Mouse (Mus musculus) kidney, embryonic 16.5 days (tissue): ENCODE data around the gene Fuk. TPM values are rescaled to one million over a fixed set of nuclear protein-coding genes. Genes with fewer than 3 reads are reported as not detected.

ENCODE experiments used
- ATAC-seq: fragments of 200-750 bp; cut with Nextera tagmentation; 2 replicates; pipeline ENCODE4 v1.8.0; 2017; ENCODE audit warnings: moderate TSS enrichment; ENCODE audit not compliant: low FRiP score, low TSS enrichment
- H3K27ac ChIP-seq: fragments of 300-500 bp; sonication (generic); 2 replicates; pipeline ENCODE4 v1.5.1; 2014; ENCODE audit warnings: low read length
- H3K27me3 ChIP-seq: fragments of 300-500 bp; sonication (generic); 2 replicates; pipeline ENCODE4 v1.6.1; 2014; ENCODE audit warnings: low read length, control low read depth, mixed read lengths; ENCODE audit not compliant: insufficient read depth
- H3K36me3 ChIP-seq: fragments of 300-500 bp; sonication (generic); 2 replicates; pipeline ENCODE4 v1.6.1; 2014; ENCODE audit warnings: low read length, control low read depth, mixed read lengths; ENCODE audit not compliant: insufficient read depth
- H3K4me1 ChIP-seq: fragments of 300-500 bp; sonication (generic); 2 replicates; pipeline ENCODE4 v1.6.1; 2014; ENCODE audit warnings: low read length, control low read depth, mixed read lengths; ENCODE audit not compliant: insufficient read depth
- H3K4me2 ChIP-seq: fragments of 300-500 bp; sonication (generic); replicated peaks from 2 replicates; pipeline ENCODE4 v1.6.1; 2014; ENCODE audit warnings: low read depth, low read length
- H3K4me3 ChIP-seq: fragments of 300-500 bp; sonication (generic); 2 replicates; pipeline ENCODE4 v1.5.1; 2014; ENCODE audit warnings: mild to moderate bottlenecking, low read length
- H3K9ac ChIP-seq: fragments of 300-500 bp; sonication (generic); replicated peaks from 2 replicates; pipeline ENCODE4 v1.6.1; 2014; ENCODE audit warnings: low read length
- H3K9me3 ChIP-seq: fragments of 300-500 bp; sonication (generic); 2 replicates; pipeline ENCODE4 v1.6.1; 2016; ENCODE audit warnings: low read length, control low read depth
- WGBS: fragments of 180-500 bp; shearing (Covaris S2); extraction: QIAGEN DNeasy Blood & Tissue Kit; methylation state at CpG from one replicate; pipeline ENCODE4 v1.1.7; 2014; 5-methylcytosine and 5-hydroxymethylcytosine counted together
- polyA plus RNA-seq: library from polyadenylated mRNA; unstranded; fragments of >200 nt; fragmentation: Nextera tagmentation; extraction: Ambion mirVana; gene quantifications from 2 replicates; pipeline ENCODE4 v1.2.1, GENCODE M21; 2015

The Fuk gene
- polyA plus RNA-seq, 1 experiment from 2014 or later = 14.8 TPM

DNA sequence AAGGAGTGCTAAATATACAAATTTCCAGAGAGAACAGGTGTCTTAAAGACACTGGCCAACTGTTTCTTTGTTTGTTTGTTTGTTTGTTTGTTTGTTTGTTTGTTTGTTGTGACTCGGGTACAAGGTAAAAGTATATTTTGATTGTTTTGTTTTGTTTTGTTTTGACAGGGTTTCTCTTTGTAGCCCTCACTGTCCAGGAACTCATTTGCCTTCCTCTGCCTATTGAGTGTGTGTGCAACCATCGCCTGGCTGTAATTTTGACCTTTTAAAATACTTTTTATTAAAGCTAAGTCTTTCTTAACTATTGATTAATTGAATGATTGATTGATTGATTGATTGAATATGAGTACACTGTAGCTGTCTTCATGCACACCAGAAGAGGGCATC is 284 bp upstream of the Fuk start:
- Histone ChIP-seq H3K27ac (no peak overlapping the region), H3K4me3 (peak overlapping the region; percentile 84), H3K9me3 (no peaks in the 10 kb centered on the region), H3K27me3 (no peaks in the 10 kb centered on the region), H3K9ac (no peak overlapping the region), H3K36me3 (peaks cover 9% of the 10 kb centered on the region; the same call in 1 of the 2 replicates), H3K4me1 (peaks cover 9% of the 10 kb centered on the region; the same call in 1 of the 2 replicates), H3K4me2 (peak overlapping the region; percentile 70)
- WGBS = 54% methylated on average over 2 of the region's 2 CpGs
- no peak for ATAC-seq

DNA sequence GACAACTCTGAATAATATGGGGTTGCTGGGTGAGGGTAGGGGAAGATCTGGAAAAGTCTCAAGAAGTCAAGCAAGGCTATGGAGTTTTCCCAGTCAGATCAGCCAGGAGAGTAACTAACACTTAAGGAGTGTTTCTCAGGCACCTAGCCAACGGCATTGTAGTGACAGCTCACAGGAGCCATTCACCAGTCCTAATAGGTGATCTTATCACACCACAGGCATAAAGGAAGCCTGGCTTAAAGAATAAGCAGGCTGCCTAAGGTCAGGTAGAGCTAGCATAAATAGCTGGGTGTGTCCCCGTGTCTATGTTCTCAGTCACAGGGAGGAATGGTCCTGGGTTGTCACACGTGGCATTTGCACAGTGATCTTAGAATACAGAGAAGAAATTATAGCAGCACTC is 1.2 kb downstream of the Fuk start:
- H3K4me3 ChIP-seq = no peak overlapping the region
- no peak overlapping the region for H3K4me2 ChIP-seq
- peaks cover 9% of the 10 kb centered on the region; the same call in 1 of the 2 replicates for H3K4me1 ChIP-seq
- ATAC-seq = no peak
- 66% methylated on average over 3 of the region's 3 CpGs for WGBS
- no peaks in the 10 kb centered on the region for H3K27me3 ChIP-seq
- peaks cover 9% of the 10 kb centered on the region; the same call in 1 of the 2 replicates for H3K36me3 ChIP-seq
- no peak overlapping the region for H3K27ac ChIP-seq
- no peaks in the 10 kb centered on the region for H3K9me3 ChIP-seq
- no peak overlapping the region for H3K9ac ChIP-seq

DNA sequence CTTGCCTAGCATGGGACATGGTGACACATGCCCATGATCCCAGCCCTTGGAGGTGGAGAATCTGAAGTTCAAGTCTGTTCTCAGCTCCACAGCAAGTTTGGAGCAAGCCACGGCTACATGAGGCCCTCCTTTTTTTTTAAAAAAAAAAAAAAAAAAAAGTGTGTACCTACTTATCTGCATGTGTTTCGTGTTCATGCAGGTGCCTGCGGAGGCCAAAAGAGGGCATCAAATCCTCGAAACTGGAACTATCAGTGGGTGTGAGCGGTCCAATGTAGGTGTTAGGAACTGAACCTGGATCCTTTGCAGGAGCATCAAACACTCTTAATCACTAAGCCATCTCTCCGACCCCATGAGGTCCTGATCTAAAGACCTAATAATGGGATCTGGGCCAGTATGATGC is 4.8 kb downstream of the Fuk start:
- no peak overlapping the region for H3K4me3 ChIP-seq
- no peaks in the 10 kb centered on the region for H3K9me3 ChIP-seq
- H3K36me3 ChIP-seq = peaks cover 9% of the 10 kb centered on the region; the same call in 1 of the 2 replicates
- WGBS = 90% methylated on average over 6 of the region's 6 CpGs
- no peak overlapping the region for H3K9ac ChIP-seq
- H3K27me3 ChIP-seq = no peaks in the 10 kb centered on the region
- no peak for ATAC-seq
- H3K4me1 ChIP-seq = peaks cover 9% of the 10 kb centered on the region; the same call in 1 of the 2 replicates
- H3K27ac ChIP-seq = no peak overlapping the region
- H3K4me2 ChIP-seq = no peak overlapping the region

DNA sequence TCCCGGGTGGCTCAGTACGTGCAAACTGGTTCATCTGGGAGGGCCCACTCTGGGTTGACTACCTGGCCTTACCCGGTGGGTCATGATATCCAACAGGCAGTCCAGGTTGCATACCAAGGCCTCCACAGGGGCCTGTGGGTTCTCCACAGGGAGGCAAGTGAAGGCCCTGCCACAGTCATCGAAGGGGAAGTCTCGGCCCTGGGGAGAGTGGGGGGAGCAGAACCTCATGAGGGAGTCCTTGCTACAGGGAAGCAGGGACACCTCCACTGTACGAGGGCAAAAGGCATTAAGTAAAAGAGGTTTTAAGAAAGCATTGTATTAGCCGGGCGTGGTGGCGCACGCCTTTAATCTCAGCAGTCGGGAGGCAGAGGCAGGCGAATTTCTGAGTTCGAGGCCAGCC is 6.5 kb downstream of the Fuk start:
- H3K27ac ChIP-seq = no peak overlapping the region
- no peak overlapping the region for H3K9ac ChIP-seq
- H3K27me3 ChIP-seq = no peaks in the 10 kb centered on the region
- H3K4me1 ChIP-seq = no peaks in the 10 kb centered on the region
- 94% methylated on average over 13 of the region's 13 CpGs for WGBS
- no peak for ATAC-seq
- peaks cover 9% of the 10 kb centered on the region; the same call in 1 of the 2 replicates for H3K36me3 ChIP-seq
- no peak overlapping the region for H3K4me2 ChIP-seq
- H3K4me3 ChIP-seq = no peak overlapping the region
- no peaks in the 10 kb centered on the region for H3K9me3 ChIP-seq

DNA sequence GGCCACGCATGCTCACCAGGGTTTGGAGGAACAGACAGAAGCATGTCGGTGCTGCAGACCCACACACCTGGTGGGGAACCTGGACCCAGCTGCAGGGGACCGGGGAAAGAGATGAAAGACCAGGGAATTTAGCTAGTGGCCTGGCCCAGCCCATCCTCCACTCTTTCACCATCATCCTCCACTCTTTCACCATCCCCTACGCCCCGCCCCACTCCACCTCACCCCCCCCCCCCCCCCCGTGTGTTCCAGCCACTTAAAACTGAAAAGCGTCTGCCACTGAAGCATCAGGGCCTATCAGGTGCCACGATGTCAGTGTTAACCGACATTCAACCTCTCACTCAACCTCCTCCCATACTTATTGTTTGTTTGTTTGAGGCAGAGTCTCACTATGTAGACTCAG is 7.0 kb downstream of the Fuk start:
- no peak overlapping the region for H3K4me3 ChIP-seq
- ATAC-seq = no peak
- no peak overlapping the region for H3K9ac ChIP-seq
- H3K9me3 ChIP-seq = no peaks in the 10 kb centered on the region
- H3K4me2 ChIP-seq = no peak overlapping the region
- peaks cover 9% of the 10 kb centered on the region; the same call in 1 of the 2 replicates for H3K36me3 ChIP-seq
- 87% methylated on average over 4 of the region's 9 CpGs for WGBS
- H3K27me3 ChIP-seq = no peaks in the 10 kb centered on the region
- H3K4me1 ChIP-seq = no peaks in the 10 kb centered on the region
- no peak overlapping the region for H3K27ac ChIP-seq

DNA sequence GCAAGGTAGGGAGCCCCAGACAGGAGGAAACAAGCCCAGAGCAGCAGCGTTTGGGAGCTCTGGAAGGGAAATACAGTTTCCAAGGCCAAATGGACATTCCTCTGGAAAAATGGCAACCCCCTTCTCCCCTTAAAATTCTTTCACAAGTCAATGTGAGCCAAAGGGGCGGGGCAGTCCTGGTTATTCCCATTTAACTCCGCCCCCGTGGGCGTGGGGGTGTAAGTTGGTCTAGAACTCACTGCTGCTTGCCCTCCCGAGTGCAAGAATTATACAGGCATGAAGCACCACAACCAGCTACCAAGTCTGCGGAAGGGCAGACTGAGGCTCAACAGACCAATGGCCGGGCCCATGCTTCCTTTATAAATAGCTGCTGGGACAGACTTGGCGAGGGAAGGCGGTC is 7.4 kb downstream of the Fuk start:
- Histone ChIP-seq H3K4me1 (no peaks in the 10 kb centered on the region), H3K4me2 (no peak overlapping the region), H3K4me3 (no peak overlapping the region), H3K27ac (no peak overlapping the region), H3K27me3 (no peaks in the 10 kb centered on the region), H3K36me3 (peaks cover 9% of the 10 kb centered on the region; the same call in 1 of the 2 replicates), H3K9ac (no peak overlapping the region), H3K9me3 (no peaks in the 10 kb centered on the region)
- WGBS = 73% methylated on average over 9 of the region's 10 CpGs
- no peak for ATAC-seq

DNA sequence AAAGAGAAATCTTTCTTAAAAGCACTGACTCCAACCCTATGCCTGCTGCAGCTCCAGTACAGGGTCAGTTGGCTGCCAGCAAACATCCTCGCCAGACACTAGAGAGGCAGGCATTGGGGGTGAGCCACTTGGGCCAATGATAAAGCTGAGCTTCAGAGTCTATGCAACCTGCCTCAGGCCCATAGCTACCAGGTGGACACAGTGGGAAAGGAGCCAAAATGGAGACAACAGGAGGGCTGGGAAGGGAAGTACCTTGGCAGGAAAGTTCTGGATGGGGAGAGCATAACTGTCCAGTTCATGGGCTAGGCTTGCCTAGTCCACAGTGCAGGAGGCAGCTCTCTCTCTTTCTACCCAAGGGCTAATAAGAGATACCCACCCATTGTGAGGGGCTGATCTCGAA is 9.4 kb downstream of the Fuk start:
- no peak for ATAC-seq
- H3K36me3 ChIP-seq = peaks cover 3% of the 10 kb centered on the region; the same call in 1 of the 2 replicates
- H3K4me2 ChIP-seq = no peak overlapping the region
- H3K4me1 ChIP-seq = no peaks in the 10 kb centered on the region
- no peaks in the 10 kb centered on the region for H3K9me3 ChIP-seq
- no peak overlapping the region for H3K27ac ChIP-seq
- no peak overlapping the region for H3K9ac ChIP-seq
- H3K4me3 ChIP-seq = no peak overlapping the region
- H3K27me3 ChIP-seq = no peaks in the 10 kb centered on the region
- WGBS = 93% methylated on average over 2 of the region's 2 CpGs

DNA sequence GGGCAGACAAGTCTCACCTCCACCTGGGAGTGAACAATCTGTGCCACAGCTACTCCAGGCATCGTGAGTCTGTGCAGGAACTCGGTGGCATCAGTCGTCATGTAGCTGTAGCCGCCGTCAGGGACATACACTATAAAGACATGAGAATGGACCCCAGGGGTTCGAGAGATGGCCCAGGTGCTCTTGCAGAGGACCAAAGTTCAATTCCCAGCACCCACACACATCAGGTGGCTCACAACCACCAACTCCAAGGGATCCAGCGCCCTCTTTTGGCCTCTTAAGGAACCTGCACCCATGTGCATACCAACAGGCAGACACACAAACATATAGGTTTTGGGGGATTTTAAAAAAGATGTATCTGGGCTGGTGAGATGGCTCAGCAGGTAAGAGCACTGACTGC is 10.2 kb downstream of the Fuk start:
- 93% methylated on average over 7 of the region's 7 CpGs for WGBS

DNA sequence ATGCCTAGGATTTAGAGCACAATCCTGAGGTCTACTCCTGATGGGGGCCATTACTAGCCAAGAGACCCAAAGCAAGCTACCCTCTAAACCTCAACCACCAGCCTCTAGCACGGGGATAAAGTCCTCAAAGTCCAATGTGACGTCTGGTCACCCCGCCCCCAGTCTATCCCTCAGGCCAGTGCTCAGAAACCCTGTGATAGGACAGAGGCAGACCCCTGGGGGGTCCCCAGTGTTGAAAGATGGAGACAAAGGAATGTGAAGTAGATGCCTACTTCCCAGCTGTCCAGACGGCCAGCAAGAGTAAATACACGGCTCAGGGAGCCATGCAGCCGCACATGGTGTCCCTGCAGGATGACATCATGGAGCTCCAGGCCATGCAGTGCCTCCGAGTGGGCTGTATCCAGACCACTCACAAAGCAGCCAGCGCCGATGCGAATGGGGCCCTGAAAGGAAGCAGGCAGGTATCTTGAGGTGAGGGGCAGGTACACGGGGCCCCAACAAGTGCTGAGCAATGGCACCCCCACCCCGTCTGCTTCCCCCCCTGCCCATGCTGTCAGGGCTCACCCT is 12.3 kb downstream of the Fuk start:
- Histone ChIP-seq H3K9ac (no peak overlapping the region), H3K4me3 (no peak overlapping the region), H3K4me1 (no peaks in the 10 kb centered on the region), H3K27me3 (no peaks in the 10 kb centered on the region), H3K9me3 (no peaks in the 10 kb centered on the region), H3K27ac (no peak overlapping the region), H3K4me2 (no peak overlapping the region), H3K36me3 (peaks cover 14% of the 10 kb centered on the region; the same call in 1 of the 2 replicates)
- ATAC-seq = no peak
- 83% methylated on average over 12 of the region's 12 CpGs for WGBS

More for the DNA sequence above, 10.2 kb downstream of the Fuk start:
- no peak for ATAC-seq
- H3K4me2 ChIP-seq = no peak overlapping the region
- peaks cover 7% of the 10 kb centered on the region; the same call in 1 of the 2 replicates for H3K36me3 ChIP-seq
- no peaks in the 10 kb centered on the region for H3K9me3 ChIP-seq
- H3K27ac ChIP-seq = no peak overlapping the region
- no peak overlapping the region for H3K4me3 ChIP-seq
- no peaks in the 10 kb centered on the region for H3K4me1 ChIP-seq
- H3K27me3 ChIP-seq = no peaks in the 10 kb centered on the region
- no peak overlapping the region for H3K9ac ChIP-seq

DNA sequence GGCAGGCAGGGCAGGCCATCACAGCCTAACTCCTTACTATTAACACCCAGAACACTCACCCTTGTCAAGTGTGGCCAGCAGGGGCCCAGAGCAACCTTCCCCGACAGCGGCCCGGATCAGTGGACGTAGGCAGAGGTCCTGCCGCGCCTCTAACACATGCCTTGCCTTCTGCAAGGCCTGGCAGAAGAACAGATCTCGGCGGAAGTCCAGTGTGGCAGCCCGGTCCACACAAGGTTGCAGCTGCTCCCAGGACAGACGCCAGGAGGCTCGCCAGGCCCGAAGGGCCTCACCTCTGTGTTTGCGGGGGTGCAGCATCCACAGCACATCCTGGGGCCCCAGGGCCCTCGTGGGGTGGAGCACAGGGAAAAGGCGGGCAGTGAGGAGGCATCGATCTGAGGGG is 13.4 kb downstream of the Fuk start:
- H3K4me3 ChIP-seq = no peak overlapping the region
- H3K9me3 ChIP-seq = no peaks in the 10 kb centered on the region
- no peak overlapping the region for H3K4me2 ChIP-seq
- H3K4me1 ChIP-seq = no peaks in the 10 kb centered on the region
- no peaks in the 10 kb centered on the region for H3K27me3 ChIP-seq
- 95% methylated on average over 16 of the region's 16 CpGs for WGBS
- no peak overlapping the region for H3K9ac ChIP-seq
- H3K36me3 ChIP-seq = peaks cover 16% of the 10 kb centered on the region; the same call in 1 of the 2 replicates
- H3K27ac ChIP-seq = no peak overlapping the region
- no peak for ATAC-seq
